Mouse (Mus musculus): Measurements from ENCODE around the gene Tmem30b.
"Not testable (repeated sequence)": the region's sequence is repeated elsewhere in the genome, so short reads cannot be mapped to it uniquely, and the experiment has no call there.

Gene Tmem30b

DNA sequence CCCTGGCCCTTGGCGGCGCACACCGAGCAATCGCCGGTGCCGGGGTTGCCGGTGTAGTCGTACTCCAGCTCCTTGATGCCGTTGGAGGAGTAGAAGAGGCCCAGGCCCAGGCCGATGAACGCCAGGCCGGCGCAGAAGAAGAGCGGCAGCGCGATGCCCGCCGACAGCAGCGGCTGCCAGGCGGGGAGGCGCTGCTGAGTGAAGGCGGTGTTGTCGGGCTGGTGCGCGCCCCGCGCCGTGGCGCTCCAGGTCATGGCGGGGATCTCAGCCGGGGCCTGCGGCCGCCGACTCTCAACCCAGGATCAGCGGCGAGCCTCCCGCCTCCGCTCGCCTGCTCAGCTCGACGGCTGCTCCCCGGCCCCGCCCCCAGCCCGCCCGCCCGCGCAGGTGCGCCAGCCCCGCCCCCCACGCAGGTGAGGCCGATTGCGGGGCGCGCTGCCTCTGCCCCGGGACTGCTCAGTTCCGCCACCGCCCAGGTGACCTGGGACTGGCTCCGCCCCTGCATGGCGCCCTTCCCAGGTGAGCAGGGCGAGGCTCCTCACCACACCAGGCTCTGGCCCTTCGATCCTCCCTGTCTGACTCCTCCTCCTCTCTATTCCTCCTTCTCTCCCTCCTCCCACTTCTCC lies at the start of gene Tmem30b:
Gene Tmem30b, minus strand, starts transcription at position 307 of the 626 bp plus-strand sequence.
- peak; percentile 62 for DNase-seq (ENCODE audit: low read depth, low spot score)

GRCm38 (mm10) chr12:73595226-73595625 lies 49.0 kb upstream of the Tmem30b start:
- no peak for DNase-seq (ENCODE audit: low read depth, low spot score)

- DNase-seq (ENCODE audit: low read depth, low spot score), result no peak
These were observed 48.1 kb upstream of the Tmem30b start for GRCm38 (mm10) chr12:73594177-73594745.

DNA sequence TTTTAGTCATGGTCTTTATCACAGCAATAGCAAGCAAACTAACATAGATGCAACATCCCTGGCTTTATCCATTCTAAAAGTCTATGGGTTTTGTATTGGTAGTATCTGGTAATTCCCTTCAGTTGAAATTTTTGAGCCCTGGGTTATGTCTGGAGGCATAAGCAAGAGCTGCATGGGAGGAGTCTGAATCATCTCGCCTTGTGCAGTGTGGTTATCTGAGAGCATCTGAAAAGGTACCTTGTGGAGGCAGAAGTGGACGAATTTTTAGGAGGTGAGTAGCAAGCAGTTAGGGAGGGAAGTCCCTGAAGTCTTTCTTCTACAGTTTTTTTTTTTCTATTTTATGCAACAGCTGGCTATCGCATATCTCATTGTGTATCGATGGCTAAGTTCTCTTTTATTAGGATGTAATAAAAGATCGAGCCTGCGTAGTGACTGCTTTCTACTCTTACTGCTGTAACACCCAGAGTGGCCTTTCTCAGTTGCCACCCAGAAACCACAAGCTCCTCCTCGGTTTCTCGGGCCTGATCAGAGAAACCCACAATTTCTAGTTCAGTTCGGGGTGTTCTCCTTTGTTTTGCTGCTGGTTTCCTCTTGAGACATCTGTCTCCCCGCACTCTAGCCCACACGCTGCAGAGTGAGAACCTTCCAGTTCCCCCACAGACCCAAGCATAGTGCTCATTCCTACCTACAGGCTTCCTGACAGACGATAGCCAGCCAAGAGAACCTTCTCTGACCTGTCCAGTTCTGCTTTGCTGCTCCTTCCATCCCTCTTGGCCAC lies 47.0 kb upstream of the Tmem30b start:
- DNase-seq (ENCODE audit: low read depth, low spot score), result no peak

DNA sequence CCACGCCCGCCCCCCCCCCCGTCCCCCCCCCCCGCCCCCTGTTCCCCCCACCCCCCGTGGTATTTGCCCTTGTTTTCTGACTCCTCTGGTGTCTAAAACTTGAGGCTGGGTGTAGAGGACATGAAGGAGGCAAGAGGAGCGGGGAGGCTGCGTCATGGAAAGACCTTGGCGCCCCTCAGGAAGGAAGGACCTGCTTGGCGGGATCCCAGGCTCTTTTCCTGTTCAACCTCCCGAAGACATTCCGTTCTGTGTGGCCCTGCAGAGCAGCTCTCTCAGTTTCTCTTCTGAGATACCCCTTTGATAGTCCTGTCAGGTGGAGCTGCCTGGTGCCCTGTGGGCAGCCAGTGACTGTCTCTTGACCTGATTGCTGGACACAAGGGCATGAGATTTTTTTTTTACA lies 45.4 kb upstream of the Tmem30b start:
- no peak for DNase-seq (ENCODE audit: low read depth, low spot score)

GRCm38 (mm10) chr12:73590627-73591276 lies 44.6 kb upstream of the Tmem30b start:
- no peak for DNase-seq (ENCODE audit: low read depth, low spot score)

DNA sequence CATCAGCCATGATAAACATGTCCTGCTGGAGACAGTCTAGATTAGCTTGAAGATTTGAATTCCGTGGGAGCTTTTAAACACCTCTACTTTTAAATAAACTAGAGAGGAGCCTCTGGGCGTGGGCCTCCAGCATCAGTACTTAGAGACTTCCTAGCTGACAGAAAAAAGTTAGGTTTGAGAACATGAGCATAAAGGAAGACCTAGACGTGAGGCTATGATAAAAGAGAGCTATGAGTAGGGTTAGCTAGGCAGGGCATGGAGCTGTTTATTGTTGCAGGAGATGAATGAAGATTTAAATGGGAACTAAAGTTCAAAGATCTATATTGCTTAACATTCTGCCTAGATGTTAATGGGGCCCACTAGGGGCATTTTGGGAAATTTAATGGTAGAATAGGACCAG lies 41.1 kb upstream of the Tmem30b start:
- no peak for DNase-seq (ENCODE audit: low read depth, low spot score)

GRCm38 (mm10) chr12:73585850-73586249 lies 39.7 kb upstream of the Tmem30b start:
- no peak for DNase-seq (ENCODE audit: low read depth, low spot score)

DNA sequence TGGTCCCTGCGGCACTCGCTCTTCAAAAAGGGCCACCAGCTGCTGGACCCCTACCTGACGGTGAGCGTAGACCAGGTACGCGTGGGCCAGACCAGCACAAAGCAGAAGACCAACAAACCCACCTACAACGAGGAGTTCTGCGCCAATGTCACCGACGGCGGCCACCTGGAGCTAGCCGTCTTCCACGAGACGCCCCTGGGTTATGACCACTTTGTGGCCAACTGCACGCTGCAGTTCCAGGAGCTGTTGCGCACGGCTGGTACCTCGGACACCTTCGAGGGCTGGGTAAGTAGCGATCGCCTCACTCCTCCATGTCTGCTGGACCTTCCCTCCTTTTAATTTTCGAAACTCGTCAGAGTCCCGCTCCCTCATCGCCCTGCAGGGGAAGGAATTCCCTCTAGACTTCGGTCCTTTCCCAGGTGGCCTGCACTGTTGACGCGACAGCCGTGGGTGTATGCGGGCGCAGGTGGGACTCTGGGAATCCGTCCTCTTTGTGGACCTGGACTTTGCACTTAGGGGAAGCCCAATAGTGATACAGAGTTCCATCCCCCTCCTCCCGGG lies 39.1 kb upstream of the Tmem30b start:
- peak; percentile 19 for DNase-seq (ENCODE audit: low read depth, low spot score)

- no peak for DNase-seq (ENCODE audit: low read depth, low spot score)
These were observed 38.5 kb upstream of the Tmem30b start, which contains the start of gene Prkch for GRCm38 (mm10) chr12:73584610-73585240. Gene Prkch (plus strand): TSS chr12:73584796.

DNA sequence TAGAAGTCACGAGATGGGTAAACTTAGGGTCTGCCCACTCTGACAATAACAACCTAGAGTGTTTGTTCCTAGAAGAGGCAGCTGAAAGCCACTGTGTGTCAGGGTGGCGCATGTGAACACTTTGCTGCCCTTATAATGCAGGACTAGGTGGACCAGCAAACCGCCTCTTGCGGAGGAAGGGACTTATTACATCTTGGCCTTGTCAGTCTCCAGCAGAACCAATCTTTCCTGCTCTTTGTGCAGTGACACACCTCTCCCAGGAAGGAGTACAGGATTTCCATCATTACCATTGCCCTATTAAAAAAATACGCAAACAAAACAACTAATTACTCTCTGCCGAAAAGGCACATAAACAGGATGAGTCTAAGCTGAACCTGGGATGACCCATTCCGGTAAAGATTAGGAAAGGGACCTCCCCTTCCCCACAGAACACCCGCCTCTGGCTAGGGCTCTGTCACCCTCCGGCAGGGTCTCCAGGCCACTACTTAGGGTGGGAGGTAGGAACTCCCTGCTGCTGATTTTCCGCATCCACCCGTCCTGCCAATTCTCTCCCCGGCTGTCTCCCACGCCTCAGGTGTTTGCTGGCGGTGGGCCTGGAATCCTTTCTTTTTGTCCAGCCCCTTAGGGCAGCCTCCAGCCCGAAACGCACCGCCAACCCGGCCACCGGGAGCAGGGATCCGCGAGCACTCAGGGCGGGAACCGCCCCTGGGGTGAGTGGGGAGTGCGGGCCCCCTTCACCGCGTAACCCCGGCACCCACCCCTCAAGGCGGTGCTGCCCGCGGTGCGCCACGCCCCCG lies 37.8 kb upstream of the Tmem30b start:
- peak; percentile 72 for DNase-seq (ENCODE audit: low read depth, low spot score)

DNA sequence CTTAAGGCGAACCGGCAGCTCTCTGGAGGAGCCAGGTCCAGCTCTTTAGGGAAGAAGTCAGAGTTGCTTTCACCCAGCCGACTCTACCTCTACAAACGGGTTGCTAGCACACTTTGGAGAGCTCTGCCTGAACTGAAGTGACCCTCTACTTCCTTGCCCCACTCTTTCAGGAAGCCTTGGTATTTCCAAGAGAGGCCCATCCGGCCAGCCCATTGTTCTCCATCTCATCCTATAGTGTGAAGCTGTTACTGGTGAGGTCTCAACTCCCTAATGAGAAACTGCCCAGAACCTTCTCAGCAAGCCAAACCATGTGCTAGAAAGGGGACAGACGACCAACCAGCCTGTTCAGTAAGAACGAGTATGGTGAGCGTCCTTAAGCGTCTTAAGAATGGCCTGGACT lies 37.1 kb upstream of the Tmem30b start:
- DNase-seq (ENCODE audit: low read depth, low spot score), result no peak

DNA sequence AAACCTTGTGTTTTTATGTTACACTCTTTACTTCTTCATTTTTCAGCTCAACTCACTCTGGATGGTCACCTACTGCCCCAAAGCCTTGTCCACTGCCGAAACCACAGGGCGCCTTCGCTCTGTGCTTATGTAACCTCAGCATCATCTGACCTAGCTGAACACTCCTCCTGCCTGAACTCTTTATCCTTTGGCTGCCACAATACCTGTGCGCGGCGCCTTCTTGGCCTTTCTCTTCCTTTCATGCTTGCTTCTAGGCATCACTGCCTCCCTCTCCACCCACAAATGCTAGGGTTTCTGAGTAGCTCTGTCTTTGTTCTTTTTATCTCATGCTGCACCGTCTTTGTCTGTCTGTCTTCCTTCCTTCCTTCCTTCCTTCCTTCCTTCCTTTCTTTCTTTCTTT lies 34.6 kb upstream of the Tmem30b start:
- no peak for DNase-seq (ENCODE audit: low read depth, low spot score)

DNA sequence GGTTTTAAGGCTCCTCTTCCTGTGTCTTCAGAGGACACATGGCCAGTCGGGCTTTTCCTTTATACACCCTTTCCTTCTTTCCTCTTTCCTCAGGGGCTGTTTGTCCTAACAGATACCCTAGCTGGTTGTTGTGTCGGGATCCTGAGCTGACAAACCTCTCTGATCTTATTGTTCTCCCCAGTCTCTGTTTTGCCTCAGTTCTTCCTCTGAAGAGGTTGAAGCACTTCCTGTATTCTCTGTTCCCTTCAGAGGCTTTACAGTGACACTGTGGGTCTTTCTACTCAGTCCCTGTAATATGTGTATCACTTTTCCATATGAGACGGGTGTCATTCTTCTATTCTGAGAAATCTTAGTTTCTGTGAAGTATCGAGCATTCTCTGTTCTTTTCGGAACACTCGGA lies 31.9 kb upstream of the Tmem30b start:
- DNase-seq (ENCODE audit: low read depth, low spot score), result no peak

DNA sequence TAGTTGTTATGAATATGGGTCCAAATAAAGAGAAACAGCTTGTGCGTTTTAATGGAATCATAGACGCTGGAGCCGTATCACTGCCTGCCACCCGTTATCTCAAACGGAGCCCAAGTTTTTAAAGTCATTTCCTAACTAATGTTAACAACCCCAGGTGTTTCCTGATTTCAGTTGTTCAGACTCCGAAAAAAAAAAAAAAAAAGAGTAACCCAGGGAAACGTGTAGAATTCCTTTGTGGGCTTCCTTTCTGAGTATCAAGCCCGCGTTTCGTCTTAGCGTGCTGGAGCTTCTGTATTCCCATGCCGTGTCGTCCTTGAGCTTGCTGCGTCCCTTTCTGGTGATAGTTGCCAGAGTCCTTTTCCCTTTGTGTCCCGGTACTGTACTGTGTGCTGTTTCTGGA lies 28.4 kb upstream of the Tmem30b start:
- peak; percentile 42 for DNase-seq (ENCODE audit: low read depth, low spot score)

GRCm38 (mm10) chr12:73565620-73565969 lies 19.4 kb upstream of the Tmem30b start:
- DNase-seq (ENCODE audit: low read depth, low spot score), result no peak

DNA sequence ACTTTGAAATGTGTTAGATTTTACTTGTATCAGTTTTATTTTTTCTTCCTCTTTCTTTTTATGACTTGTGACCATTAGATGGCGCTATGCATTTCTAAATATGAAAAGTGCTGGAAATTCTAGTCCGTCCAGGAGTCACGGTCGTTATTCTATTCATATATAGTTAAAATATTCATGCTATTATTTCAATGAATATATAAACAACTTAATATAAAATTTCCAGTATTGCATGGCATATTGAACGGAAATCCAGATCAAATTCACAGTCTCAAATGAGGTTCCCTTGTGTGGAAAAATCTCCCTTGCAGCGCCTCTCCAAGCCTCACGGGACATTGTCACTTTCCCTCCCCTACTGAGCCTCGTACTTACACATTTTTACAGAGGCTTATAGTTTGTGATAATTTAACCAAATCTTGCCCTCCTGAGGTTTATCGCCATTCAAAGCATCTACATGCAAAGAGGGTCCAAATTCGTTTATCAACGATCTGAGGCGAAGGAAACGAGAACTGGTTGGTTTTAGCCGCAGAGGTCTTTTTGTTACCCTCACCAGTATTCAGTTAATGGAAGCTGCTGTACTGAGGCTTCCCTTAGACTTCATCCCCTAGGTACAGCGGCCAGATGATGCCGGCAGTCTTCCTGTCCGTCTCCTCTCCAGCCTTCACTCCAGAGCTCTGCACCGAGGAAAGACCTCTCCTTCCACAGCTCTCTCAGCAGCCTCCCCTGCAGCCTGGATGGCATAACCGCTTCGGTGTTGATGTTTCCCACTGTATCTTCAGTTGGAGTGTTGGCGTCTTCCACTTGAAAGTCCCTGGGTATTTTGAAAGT lies 18.8 kb upstream of the Tmem30b start:
- DNase-seq (ENCODE audit: low read depth, low spot score), result peak; percentile 51

DNA sequence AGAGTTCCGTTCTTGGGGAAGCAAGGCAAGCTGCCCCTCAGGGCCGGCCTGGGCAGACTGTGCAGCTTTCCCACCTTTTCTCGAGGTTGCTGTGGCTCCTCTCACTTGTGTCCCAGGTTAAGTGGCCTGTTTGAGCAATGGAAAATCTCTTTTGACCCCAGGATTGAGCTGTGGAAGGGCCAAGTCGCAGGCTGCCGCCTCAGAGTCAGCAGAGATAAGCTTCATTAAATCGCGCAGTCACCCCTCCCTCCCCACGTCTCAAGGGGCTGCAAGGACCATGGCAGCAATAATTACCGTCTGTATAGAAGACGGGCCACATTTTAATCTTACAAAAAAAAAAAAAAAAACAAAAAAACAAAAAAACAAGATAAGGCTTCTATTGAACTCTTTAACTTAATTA lies 18.0 kb upstream of the Tmem30b start:
- no peak for DNase-seq (ENCODE audit: low read depth, low spot score)

DNA sequence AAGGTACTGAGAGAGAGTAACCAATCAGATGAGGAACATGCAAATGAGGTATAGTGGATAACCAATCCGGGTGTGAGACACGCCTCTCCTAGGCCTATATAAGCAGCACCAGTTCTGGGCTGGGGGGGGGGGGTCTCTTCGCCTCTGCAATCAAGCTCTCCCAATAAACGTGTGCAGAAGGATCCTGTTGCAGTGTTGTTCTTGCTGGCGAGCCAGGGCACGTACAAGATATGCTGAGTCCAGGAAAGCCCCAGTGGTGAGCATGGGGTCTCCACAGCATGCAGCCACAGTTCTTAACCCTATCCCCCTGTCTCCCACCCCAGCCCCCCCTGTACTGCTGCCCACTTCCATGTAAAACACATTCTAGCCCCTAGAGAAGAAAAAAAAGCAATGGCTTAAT lies 16.9 kb upstream of the Tmem30b start:
- DNase-seq (ENCODE audit: low read depth, low spot score), result not testable (repeated sequence)

DNA sequence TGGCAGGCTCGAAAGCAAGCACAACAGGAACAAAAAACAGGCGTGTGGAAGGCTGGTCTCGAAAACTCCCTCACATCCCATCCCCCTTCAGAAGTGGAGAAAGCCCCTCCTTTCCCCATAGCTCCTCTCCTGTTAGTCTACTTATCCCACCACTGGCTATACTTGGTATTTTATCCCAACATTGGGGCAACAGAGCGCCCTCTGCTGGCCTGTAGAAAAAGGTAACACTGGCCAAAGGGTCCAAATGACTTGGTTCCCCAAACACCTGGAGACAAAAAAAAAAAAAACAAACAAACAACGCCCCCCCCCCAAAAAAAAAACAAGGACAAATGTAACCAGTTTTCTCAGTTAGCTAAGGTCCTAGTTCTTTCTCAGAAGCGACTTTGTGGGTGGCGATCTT lies 13.9 kb upstream of the Tmem30b start:
- DNase-seq (ENCODE audit: low read depth, low spot score), result peak; percentile 87
